Mouse (Mus musculus): ENCODE data around the gene Ralgapa2. TPM values are rescaled to one million over a fixed set of nuclear protein-coding genes. Genes with fewer than 3 reads are reported as not detected.

Gene Ralgapa2
- polyA plus RNA-seq, 1 experiment from 2014 or later, result 14.6 TPM

- no peak for DNase-seq
- Histone ChIP-seq H3K4me2 (ENCODE audit: low read length) (no peak overlapping the region), H3K4me3 (replicated peaks; ENCODE audit: low read depth, low read length) (no peak overlapping the region), H3K27me3 (ENCODE audit: control insufficient read depth, insufficient read depth, low read length) (no peaks in the 10 kb centered on the region), H3K9ac (replicated peaks; ENCODE audit: low read length) (no peak overlapping the region), H3K4me1 (ENCODE audit: control insufficient read depth, insufficient read depth, low read length) (no peaks in the 10 kb centered on the region), H3K9me3 (ENCODE audit: control insufficient read depth, low read length) (no peaks in the 10 kb centered on the region), H3K36me3 (ENCODE audit: control insufficient read depth, insufficient read depth, low read length) (no peaks in the 10 kb centered on the region), H3K27ac (replicated peaks; ENCODE audit: low read depth, low read length) (no peak overlapping the region)
- ATAC-seq (ENCODE audit: low FRiP score, low TSS enrichment), result no peak
- 59% methylated on average over 4 of the region's 4 CpGs for WGBS
Measured at GRCm38 (mm10) chr2:146313811-146314210, 198.3 kb downstream of the Ralgapa2 start.

GRCm38 (mm10) chr2:146310760-146311159 is 201.4 kb downstream of the Ralgapa2 start:
- no peak overlapping the region for H3K4me2 ChIP-seq (ENCODE audit: low read length)
- no peaks in the 10 kb centered on the region for H3K9me3 ChIP-seq (ENCODE audit: control insufficient read depth, low read length)
- ATAC-seq (ENCODE audit: low FRiP score, low TSS enrichment), result no peak
- H3K9ac ChIP-seq (replicated peaks; ENCODE audit: low read length), result no peak overlapping the region
- no peaks in the 10 kb centered on the region for H3K27me3 ChIP-seq (ENCODE audit: control insufficient read depth, insufficient read depth, low read length)
- no peaks in the 10 kb centered on the region for H3K36me3 ChIP-seq (ENCODE audit: control insufficient read depth, insufficient read depth, low read length)
- H3K27ac ChIP-seq (replicated peaks; ENCODE audit: low read depth, low read length), result no peak overlapping the region
- no peak for DNase-seq
- H3K4me3 ChIP-seq (replicated peaks; ENCODE audit: low read depth, low read length), result no peak overlapping the region
- 93% methylated on average over 3 of the region's 3 CpGs for WGBS
- H3K4me1 ChIP-seq (ENCODE audit: control insufficient read depth, insufficient read depth, low read length), result no peaks in the 10 kb centered on the region

- DNase-seq (no peak), ATAC-seq (ENCODE audit: low FRiP score, low TSS enrichment) (no peak)
- Histone ChIP-seq H3K4me1 (ENCODE audit: control insufficient read depth, insufficient read depth, low read length) (no peaks in the 10 kb centered on the region), H3K36me3 (ENCODE audit: control insufficient read depth, insufficient read depth, low read length) (no peaks in the 10 kb centered on the region), H3K9me3 (ENCODE audit: control insufficient read depth, low read length) (no peaks in the 10 kb centered on the region), H3K9ac (replicated peaks; ENCODE audit: low read length) (no peak overlapping the region), H3K4me3 (replicated peaks; ENCODE audit: low read depth, low read length) (no peak overlapping the region), H3K27me3 (ENCODE audit: control insufficient read depth, insufficient read depth, low read length) (no peaks in the 10 kb centered on the region), H3K27ac (replicated peaks; ENCODE audit: low read depth, low read length) (no peak overlapping the region), H3K4me2 (ENCODE audit: low read length) (no peak overlapping the region)
- WGBS, result 48% methylated on average over 6 of the region's 6 CpGs
Measured at GRCm38 (mm10) chr2:146310291-146310690, 201.9 kb downstream of the Ralgapa2 start.

GRCm38 (mm10) chr2:146309413-146309812 is 202.7 kb downstream of the Ralgapa2 start:
- H3K9ac ChIP-seq (replicated peaks; ENCODE audit: low read length), result no peak overlapping the region

GRCm38 (mm10) chr2:146307060-146307459 is 205.1 kb downstream of the Ralgapa2 start:
- no peak for DNase-seq

More at GRCm38 (mm10) chr2:146309413-146309812, 202.7 kb downstream of the Ralgapa2 start:
- no peak overlapping the region for H3K27ac ChIP-seq (replicated peaks; ENCODE audit: low read depth, low read length)
- H3K4me2 ChIP-seq (ENCODE audit: low read length), result no peak overlapping the region
- no peak overlapping the region for H3K4me3 ChIP-seq (replicated peaks; ENCODE audit: low read depth, low read length)
- H3K27me3 ChIP-seq (ENCODE audit: control insufficient read depth, insufficient read depth, low read length), result no peaks in the 10 kb centered on the region
- ATAC-seq (ENCODE audit: low FRiP score, low TSS enrichment) (peak; percentile 40; the same call in 1 of the 2 replicates), DNase-seq (no peak)
- 0 out of 2 replicates have a peak, but pooled peaks cover 2% of the 10 kb centered on the region for H3K36me3 ChIP-seq (ENCODE audit: control insufficient read depth, insufficient read depth, low read length)
- no peaks in the 10 kb centered on the region for H3K9me3 ChIP-seq (ENCODE audit: control insufficient read depth, low read length)
- WGBS, result 68% methylated on average over 2 of the region's 2 CpGs
- no peaks in the 10 kb centered on the region for H3K4me1 ChIP-seq (ENCODE audit: control insufficient read depth, insufficient read depth, low read length)

GRCm38 (mm10) chr2:146302094-146302699 is 209.9 kb downstream of the Ralgapa2 start:
- H3K4me2 ChIP-seq (ENCODE audit: low read length), result no peak overlapping the region; the same call in 1 of the 2 replicates
- DNase-seq (peak; percentile 73), ATAC-seq (ENCODE audit: low FRiP score, low TSS enrichment) (peak; percentile 70)
- H3K27me3 ChIP-seq (ENCODE audit: control insufficient read depth, insufficient read depth, low read length), result no peaks in the 10 kb centered on the region
- H3K4me3 ChIP-seq (replicated peaks; ENCODE audit: low read depth, low read length), result no peak overlapping the region
- peak overlapping the region; percentile 28; the same call in 1 of the 2 replicates for H3K27ac ChIP-seq (replicated peaks; ENCODE audit: low read depth, low read length)
- no peaks in the 10 kb centered on the region for H3K9me3 ChIP-seq (ENCODE audit: control insufficient read depth, low read length)
- no peak overlapping the region for H3K9ac ChIP-seq (replicated peaks; ENCODE audit: low read length)
- 2% methylated on average over 9 of the region's 9 CpGs for WGBS
- H3K36me3 ChIP-seq (ENCODE audit: control insufficient read depth, insufficient read depth, low read length), result 0 out of 2 replicates have a peak, but pooled peaks cover 2% of the 10 kb centered on the region
- peaks cover 25% of the 10 kb centered on the region for H3K4me1 ChIP-seq (ENCODE audit: control insufficient read depth, insufficient read depth, low read length)

More at GRCm38 (mm10) chr2:146307060-146307459, 205.1 kb downstream of the Ralgapa2 start:
- no peaks in the 10 kb centered on the region for H3K9me3 ChIP-seq (ENCODE audit: control insufficient read depth, low read length)
- no peaks in the 10 kb centered on the region for H3K27me3 ChIP-seq (ENCODE audit: control insufficient read depth, insufficient read depth, low read length)
- 78% methylated on average over 3 of the region's 3 CpGs for WGBS
- H3K4me3 ChIP-seq (replicated peaks; ENCODE audit: low read depth, low read length), result no peak overlapping the region
- no peak overlapping the region for H3K9ac ChIP-seq (replicated peaks; ENCODE audit: low read length)
- H3K27ac ChIP-seq (replicated peaks; ENCODE audit: low read depth, low read length), result no peak overlapping the region
- H3K4me1 ChIP-seq (ENCODE audit: control insufficient read depth, insufficient read depth, low read length), result peaks cover 10% of the 10 kb centered on the region; the same call in 1 of the 2 replicates
- H3K36me3 ChIP-seq (ENCODE audit: control insufficient read depth, insufficient read depth, low read length), result 0 out of 2 replicates have a peak, but pooled peaks cover 2% of the 10 kb centered on the region
- H3K4me2 ChIP-seq (ENCODE audit: low read length), result no peak overlapping the region
- no peak for ATAC-seq (ENCODE audit: low FRiP score, low TSS enrichment)

- H3K27ac ChIP-seq (replicated peaks; ENCODE audit: low read depth, low read length), result peak overlapping the region; percentile 22; the same call in 1 of the 2 replicates
Measured at GRCm38 (mm10) chr2:146300500-146301020, 211.6 kb downstream of the Ralgapa2 start.

GRCm38 (mm10) chr2:146299841-146300460 is 212.2 kb downstream of the Ralgapa2 start:
- Histone ChIP-seq H3K9ac (replicated peaks; ENCODE audit: low read length) (no peak overlapping the region), H3K27ac (replicated peaks; ENCODE audit: low read depth, low read length) (peak overlapping the region; percentile 22; the same call in 1 of the 2 replicates), H3K4me1 (ENCODE audit: control insufficient read depth, insufficient read depth, low read length) (peaks cover 25% of the 10 kb centered on the region), H3K9me3 (ENCODE audit: control insufficient read depth, low read length) (no peaks in the 10 kb centered on the region), H3K27me3 (ENCODE audit: control insufficient read depth, insufficient read depth, low read length) (no peaks in the 10 kb centered on the region), H3K4me3 (replicated peaks; ENCODE audit: low read depth, low read length) (no peak overlapping the region), H3K4me2 (ENCODE audit: low read length) (no peak overlapping the region), H3K36me3 (ENCODE audit: control insufficient read depth, insufficient read depth, low read length) (0 out of 2 replicates have a peak, but pooled peaks cover 2% of the 10 kb centered on the region)
- WGBS, result 4% methylated on average over 3 of the region's 3 CpGs
- DNase-seq, result peak; percentile 74
- peak; percentile 79; the same call in 1 of the 2 replicates for ATAC-seq (ENCODE audit: low FRiP score, low TSS enrichment)

More at GRCm38 (mm10) chr2:146300500-146301020, 211.6 kb downstream of the Ralgapa2 start:
- no peak overlapping the region for H3K4me2 ChIP-seq (ENCODE audit: low read length)
- 0 out of 2 replicates have a peak, but pooled peaks cover 2% of the 10 kb centered on the region for H3K36me3 ChIP-seq (ENCODE audit: control insufficient read depth, insufficient read depth, low read length)
- H3K9me3 ChIP-seq (ENCODE audit: control insufficient read depth, low read length), result no peaks in the 10 kb centered on the region
- no peak for DNase-seq
- ATAC-seq (ENCODE audit: low FRiP score, low TSS enrichment), result peak; percentile 33; the same call in 1 of the 2 replicates
- H3K4me3 ChIP-seq (replicated peaks; ENCODE audit: low read depth, low read length), result no peak overlapping the region
- WGBS, result 10% methylated on average over 1 of the region's 1 CpGs
- H3K27me3 ChIP-seq (ENCODE audit: control insufficient read depth, insufficient read depth, low read length), result no peaks in the 10 kb centered on the region
- no peak overlapping the region for H3K9ac ChIP-seq (replicated peaks; ENCODE audit: low read length)
- H3K4me1 ChIP-seq (ENCODE audit: control insufficient read depth, insufficient read depth, low read length), result peaks cover 25% of the 10 kb centered on the region

Data from midbrain, embryonic 14.5 days (tissue).